Comparison of ENCODE assay signal across 19 mouse cellular contexts in genomic region chr17:31160291-31160690, GRCm38 (mm10). TPM values are rescaled to one million over a fixed set of nuclear protein-coding genes. Genes with fewer than 3 reads are reported as not detected.
"Had no signal": no experiment of that assay in that cellular context is flagged by ENCODE, and none has a peak within 500 bp of the region (broad histone marks: within the 10 kb centered on the region; RNA-seq: fewer than 3 reads in every experiment).

No protein-coding gene starts in this region.

- ATAC-seq: midbrain, embryonic 16.5 days had no signal

- H3K4me1 ChIP-seq: midbrain, embryonic 12.5 days; neural tube, embryonic 13.5 days; neural tube, embryonic 15.5 days; stomach, embryonic 15.5 days had no signal

- H3K4me3 ChIP-seq: midbrain, embryonic 10.5 days; midbrain, embryonic 12.5 days; myocyte; neural tube, embryonic 13.5 days; neural tube, embryonic 15.5 days; stomach, embryonic 15.5 days had no signal

- H3K27ac ChIP-seq: midbrain, embryonic 10.5 days; midbrain, embryonic 12.5 days; neural tube, embryonic 13.5 days; neural tube, embryonic 15.5 days; stomach, embryonic 15.5 days had no signal

- DNase-seq: lung, adult 18-20 months; lung, embryonic 14.5 days; lung, postnatal 10 days; lung, postnatal 4 days; midbrain, embryonic 14.5 days; right cerebral cortex, postnatal 14 days; thymus, adult 18-20 months; thymus, postnatal 14 days; thymus, postnatal 36 days had no signal

- H3K36me3 ChIP-seq: midbrain, embryonic 10.5 days; midbrain, embryonic 12.5 days; neural tube, embryonic 13.5 days; neural tube, embryonic 15.5 days; stomach, embryonic 15.5 days had no signal

- H3K9ac ChIP-seq: lung, embryonic 14.5 days; midbrain, embryonic 12.5 days; neural tube, embryonic 13.5 days; neural tube, embryonic 15.5 days; stomach, embryonic 15.5 days had no signal

- H3K4me2 ChIP-seq: lung, embryonic 14.5 days; midbrain, embryonic 12.5 days; neural tube, embryonic 13.5 days; neural tube, embryonic 15.5 days; stomach, embryonic 15.5 days had no signal

- H3K9me3 ChIP-seq: midbrain, embryonic 10.5 days; midbrain, embryonic 12.5 days; neural tube, embryonic 13.5 days; neural tube, embryonic 15.5 days; stomach, embryonic 15.5 days had no signal

- H3K27me3 ChIP-seq: midbrain, embryonic 12.5 days; neural tube, embryonic 13.5 days; neural tube, embryonic 15.5 days; stomach, embryonic 15.5 days had no signal

RNA-seq across cellular contexts. Expression of gene Tff1, which starts 4.8 kb away (rescaled TPM):
- polyA plus RNA-seq: lung, embryonic 14.5 days; lung, embryonic 16.5 days; midbrain, embryonic 10.5 days; midbrain, embryonic 12.5 days; midbrain, embryonic 14.5 days; midbrain, embryonic 16.5 days; neural tube, embryonic 11.5 days; neural tube, embryonic 13.5 days; neural tube, embryonic 15.5 days; spleen, adult 2 months had no signal

RNA-seq across cellular contexts. Expression of gene Tff2, which starts 16.2 kb away (rescaled TPM):
- polyA plus RNA-seq: lung, embryonic 14.5 days; midbrain, embryonic 10.5 days; midbrain, embryonic 12.5 days; midbrain, embryonic 14.5 days; midbrain, embryonic 16.5 days; myocyte; neural tube, embryonic 11.5 days; neural tube, embryonic 13.5 days; neural tube, embryonic 15.5 days had no signal

RNA-seq across cellular contexts. Expression of gene Tff3, which starts 30.8 kb away (rescaled TPM):
- polyA plus RNA-seq: lung, embryonic 14.5 days; myocyte; spleen, adult 2 months had no signal

RNA-seq across cellular contexts. Expression of gene Tmprss3, which starts 38.5 kb away (rescaled TPM):
- polyA plus RNA-seq: lung, embryonic 14.5 days; lung, embryonic 16.5 days; midbrain, embryonic 10.5 days; midbrain, embryonic 12.5 days; midbrain, embryonic 14.5 days; midbrain, embryonic 16.5 days; myocyte; neural tube, embryonic 11.5 days; neural tube, embryonic 13.5 days had no signal

RNA-seq across cellular contexts. Expression of gene Ubash3a, which starts 47.4 kb away (rescaled TPM):
- polyA plus RNA-seq: midbrain, embryonic 14.5 days; midbrain, embryonic 16.5 days; myocyte; neural tube, embryonic 13.5 days; neural tube, embryonic 15.5 days had no signal
